Mouse (Mus musculus) MEL (cell line): ENCODE measurements around the gene Btbd35f3. TPM values are rescaled to one million over a fixed set of nuclear protein-coding genes. Genes with fewer than 3 reads are reported as not detected.
"Not testable (repeated sequence)": the region's sequence is repeated elsewhere in the genome, so short reads cannot be mapped to it uniquely, and the experiment has no call there.

Experiments used
- DNase-seq: peaks from one replicate; pipeline ENCODE4 v3.0.0; 2011; ENCODE audit warnings: low read depth, low spot score
- H3K27ac ChIP-seq: 2 replicates; pipeline ENCODE4 v1.5.1; 2012; ENCODE audit warnings: low read depth, mild to moderate bottlenecking, control low read depth, low read length, moderate library complexity; ENCODE audit not compliant: control insufficient read depth
- H3K27me3 ChIP-seq, 2 experiments: fragments of 150-350 bp in 1 of 2; sonication (generic) in 1 of 2; 2 replicates each; pipeline ENCODE4 v1.6.1; 2012; ENCODE audit warnings: low read length in 2 of 2, mild to moderate bottlenecking in 2 of 2, improper control_type of control experiment in 1 of 2, moderate library complexity in 1 of 2; ENCODE audit not compliant: insufficient read depth in 2 of 2, control insufficient read depth in 1 of 2
- H3K36me3 ChIP-seq, 2 experiments: 2 replicates each; pipeline ENCODE4 v1.6.1; 2012 to 2014; ENCODE audit warnings: low read length in 2 of 2, improper control_type of control experiment in 1 of 2, inconsistent platforms in 1 of 2, mild to moderate bottlenecking in 1 of 2; ENCODE audit not compliant: insufficient read depth in 2 of 2, control insufficient read depth in 1 of 2
- H3K4me1 ChIP-seq, 2 experiments: fragments of 150-350 bp in 1 of 2; sonication (generic) in 1 of 2; 2 replicates each; pipeline ENCODE4 v1.6.1; 2012; ENCODE audit warnings: low read length in 2 of 2, improper control_type of control experiment in 1 of 2, mild to moderate bottlenecking in 1 of 2; ENCODE audit not compliant: insufficient read depth in 2 of 2, control insufficient read depth in 1 of 2
- H3K4me3 ChIP-seq, 2 experiments: fragments of 150-350 bp in 1 of 2; sonication (generic) in 1 of 2; 2 replicates each; pipeline ENCODE4 v1.5.1; 2012; ENCODE audit warnings: low read depth in 2 of 2, low read length in 2 of 2, mild to moderate bottlenecking in 2 of 2, moderate library complexity in 2 of 2, control low read depth in 1 of 2, improper control_type of control experiment in 1 of 2; ENCODE audit not compliant: control insufficient read depth in 1 of 2, insufficient read depth in 1 of 2
- H3K79me2 ChIP-seq: 2 replicates; pipeline ENCODE4 v1.6.1; 2012; ENCODE audit warnings: mild to moderate bottlenecking, low read length, moderate library complexity; ENCODE audit not compliant: control insufficient read depth, poor library complexity, insufficient read depth
- H3K9ac ChIP-seq: 2 replicates; pipeline ENCODE4 v1.6.1; 2012; ENCODE audit warnings: low read depth, mild to moderate bottlenecking, control low read depth, low read length, moderate library complexity; ENCODE audit not compliant: control insufficient read depth, poor library complexity, severe bottlenecking
- H3K9me3 ChIP-seq: fragments of 150-350 bp; sonication (generic); replicated peaks from 2 replicates; pipeline ENCODE4 v1.6.1; 2012; ENCODE audit warnings: mild to moderate bottlenecking, low read length, improper control_type of control experiment, moderate library complexity; ENCODE audit not compliant: insufficient read depth
- polyA plus RNA-seq, 2 experiments: library from polyadenylated mRNA; stranded (reverse) in 1 of 2; unstranded in 1 of 2; fragments of >175 nt in 1 of 2; fragments of >200 nt in 1 of 2; gene quantifications; 2 replicates each; pipeline versions ENCODE4 v1.2.1 to v1.2.4; 2012; ENCODE audit warnings: low replicate concordance in 2 of 2, low read depth in 1 of 2; ENCODE audit not compliant: insufficient read length in 2 of 2, insufficient read depth in 1 of 2, missing spikeins in 1 of 2
- total RNA-seq: library from RNA; depleted of rRNA; stranded (reverse); fragments of 300-350 nt; gene quantifications from 2 replicates; pipeline ENCODE4 v1.2.3, GENCODE M21; 2012; rRNA removed

The Btbd35f3 gene
- total RNA-seq (not detected in 2 replicates), polyA plus RNA-seq (not detected)

DNA sequence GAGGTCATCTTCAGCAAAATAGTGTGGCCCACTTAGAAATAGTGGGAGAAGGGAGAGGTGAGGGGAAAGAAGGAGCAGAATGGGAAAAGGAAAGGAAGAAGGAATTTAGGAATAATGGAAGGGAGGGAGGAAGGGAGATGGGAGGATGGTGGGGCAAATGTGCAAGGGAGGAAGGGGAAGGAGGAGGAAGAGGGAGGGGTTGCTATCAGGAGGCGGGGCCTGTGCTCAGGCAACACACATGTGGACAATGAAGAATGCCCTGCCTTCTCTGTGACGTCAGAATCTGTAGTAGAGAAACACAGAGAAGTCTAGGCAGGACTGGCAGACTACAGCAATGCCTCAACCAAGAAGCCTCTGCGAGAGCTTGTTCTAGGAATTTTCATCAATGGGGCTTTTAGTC lies at the start of gene Btbd35f3:
TSS of gene Btbd35f3 (plus strand) at position 301 of the 400 bp plus-strand sequence.
- not testable (repeated sequence) for H3K36me3 ChIP-seq, H3K9ac ChIP-seq, H3K4me1 ChIP-seq, H3K4me3 ChIP-seq, H3K79me2 ChIP-seq, H3K9me3 ChIP-seq, H3K27ac ChIP-seq, H3K27me3 ChIP-seq, DNase-seq

Other genes starting within 250 kb of the Btbd35f3 start
- gene Btbd35f16, start 80.7 kb upstream of the Btbd35f3 start, total RNA-seq, result not detected in 2 replicates
- gene Btbd35f16, start 80.7 kb upstream of the Btbd35f3 start, polyA plus RNA-seq, result not detected
- gene Btbd35f28, start 158.9 kb downstream of the Btbd35f3 start, total RNA-seq, result not detected in 2 replicates
- gene Btbd35f28, start 158.9 kb downstream of the Btbd35f3 start, polyA plus RNA-seq, result not detected